Mouse (Mus musculus) testis, postnatal 10 days (tissue): ENCODE measurements at regions not wholly inside any gene's neighbourhood (a gene's known extent, or its start where the extent isn't known, plus 50 kb on each side); places are given as distances from the start of the nearest gene placed in this dataset.
"Not testable (repeated sequence)": the region's sequence is repeated elsewhere in the genome, so short reads cannot be mapped to it uniquely, and the experiment has no call there.

Experiments
- DNase-seq: peaks from one replicate; pipeline ENCODE4 v3.0.0; 2021; ENCODE audit warnings: low spot score

- no peak for DNase-seq
Measured at GRCm38 (mm10) chr2:107869304-107869958, 579.0 kb downstream of the Kcna4 start.

- no peak for DNase-seq
Measured at GRCm38 (mm10) chr2:107879663-107880062, 589.2 kb downstream of the Kcna4 start.

DNA sequence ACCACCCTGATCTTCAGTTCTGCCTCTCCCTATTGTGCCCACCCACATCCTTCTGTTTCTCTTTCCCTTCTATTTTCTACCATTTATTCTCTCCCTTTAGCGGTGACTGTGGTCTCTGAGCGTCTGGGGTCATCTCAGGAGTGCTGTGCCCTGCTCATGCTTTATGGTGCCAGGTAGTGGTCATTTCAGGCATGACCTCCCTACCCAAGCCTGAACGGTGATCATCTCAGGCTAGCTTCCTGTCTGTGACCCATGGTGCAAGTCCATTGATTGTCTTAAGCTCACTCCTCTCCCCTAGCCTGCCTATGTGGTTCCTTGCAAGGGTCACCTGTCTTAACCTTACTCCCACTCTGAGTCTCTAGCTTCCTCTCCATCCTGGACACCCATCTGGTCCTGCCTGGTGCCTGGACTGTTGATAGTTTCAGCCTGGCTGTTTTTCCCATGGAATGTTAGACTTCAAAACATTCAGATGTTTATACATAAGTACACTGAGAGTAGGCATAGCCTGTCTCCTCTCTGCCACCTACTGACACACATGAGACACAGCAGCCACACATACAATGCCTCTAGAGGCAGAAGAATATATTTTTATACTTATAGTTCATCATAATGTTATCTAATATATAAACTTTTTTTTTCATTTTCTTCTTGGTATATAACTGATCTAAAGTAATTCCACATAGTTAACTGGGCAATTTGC lies 595.8 kb downstream of the Kcna4 start:
- DNase-seq, result no peak

DNA sequence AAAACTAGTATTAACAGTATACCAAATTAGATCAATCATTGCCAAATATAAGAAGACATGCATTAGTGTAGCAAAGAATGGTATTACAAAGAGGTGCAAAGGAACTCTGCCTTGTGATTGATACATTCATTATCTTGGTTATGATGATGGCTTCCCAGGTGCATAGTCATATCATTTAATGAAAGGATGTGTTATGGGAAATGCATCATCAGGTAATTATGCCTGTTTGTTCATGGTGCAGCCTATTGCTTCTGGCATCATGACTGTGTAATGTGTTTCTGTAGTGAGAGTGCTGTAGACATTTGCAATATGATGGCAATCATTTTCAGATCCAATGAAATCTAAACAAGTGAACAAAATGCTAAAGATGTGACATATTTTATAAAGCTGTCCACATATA lies 597.8 kb downstream of the Kcna4 start:
- DNase-seq, result no peak

GRCm38 (mm10) chr2:107925116-107925515 lies 634.7 kb downstream of the Kcna4 start:
- no peak for DNase-seq

DNA sequence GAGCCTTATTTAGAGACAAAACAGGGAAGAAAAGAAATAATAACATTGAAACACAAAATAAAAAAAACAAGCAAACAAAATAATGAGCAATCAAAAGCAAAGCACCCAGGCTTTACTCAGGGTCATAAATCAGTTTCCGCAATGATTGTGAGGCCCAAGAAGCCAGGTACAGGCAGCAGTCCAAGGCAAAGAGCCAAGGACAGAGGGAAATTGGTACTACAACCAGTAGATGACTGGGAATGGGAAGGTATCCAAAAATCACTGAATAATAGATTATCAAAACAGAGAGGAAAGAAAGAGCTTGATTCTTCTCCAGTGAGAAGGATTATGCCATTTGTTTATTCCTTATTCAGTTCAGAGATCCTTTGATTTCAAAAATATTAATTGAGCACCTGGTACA lies 636.2 kb downstream of the Kcna4 start:
- DNase-seq, result no peak

- DNase-seq, result no peak
Measured at GRCm38 (mm10) chr2:107935336-107935735, 644.9 kb downstream of the Kcna4 start.

- no peak for DNase-seq
Measured at GRCm38 (mm10) chr2:107935775-107936174, 645.3 kb downstream of the Kcna4 start.

DNA sequence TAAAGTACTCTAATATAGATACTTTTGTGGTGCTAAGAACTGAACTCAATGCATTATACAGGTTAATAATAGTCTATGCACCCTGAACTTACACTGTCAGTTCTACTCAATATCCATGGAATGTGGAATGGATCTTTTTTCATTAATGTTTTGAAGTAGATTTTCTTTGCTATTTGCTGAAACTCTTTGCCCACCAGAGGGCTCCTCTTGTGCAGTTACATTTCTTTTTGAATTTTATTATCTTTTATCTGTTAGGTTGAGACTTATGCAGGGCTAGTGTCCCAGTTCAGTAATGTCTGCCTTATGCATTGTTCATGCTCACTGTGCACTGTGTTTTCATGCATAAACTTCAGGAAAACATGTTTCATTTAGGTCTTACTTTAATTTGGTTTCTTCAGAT lies 650.9 kb downstream of the Kcna4 start:
- no peak for DNase-seq

DNA sequence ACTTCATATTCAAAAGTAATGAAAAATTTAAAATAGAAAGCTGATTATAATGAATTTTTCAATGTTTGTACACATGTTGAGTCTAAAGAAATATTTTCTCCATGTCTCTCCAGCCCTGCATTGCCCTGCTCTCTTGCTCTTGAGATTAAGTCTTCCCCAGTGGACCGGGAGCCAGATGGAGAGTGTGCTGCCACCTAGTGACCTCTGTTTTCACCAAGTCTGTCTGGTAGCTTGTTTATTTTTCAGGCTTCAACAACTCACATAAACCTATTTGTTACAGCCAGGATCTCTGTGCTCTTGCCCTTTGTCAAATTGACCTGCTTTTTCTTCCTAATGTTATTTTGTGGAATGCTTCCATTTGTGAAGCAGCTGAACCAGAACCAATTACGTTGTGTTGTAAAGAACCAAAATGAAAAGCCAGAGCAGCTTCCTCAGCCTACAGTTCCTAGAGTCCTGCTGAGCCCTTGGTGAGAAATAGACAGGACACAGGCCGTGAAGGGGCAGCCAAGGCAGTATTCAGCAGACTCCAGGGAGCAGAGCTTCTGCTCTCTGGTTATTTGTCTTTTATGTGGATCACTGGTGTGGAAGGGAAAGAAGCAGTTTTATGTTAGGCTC lies 655.5 kb downstream of the Kcna4 start:
- DNase-seq, result peak; percentile 45

GRCm38 (mm10) chr2:107955608-107956127 lies 665.2 kb downstream of the Kcna4 start:
- not testable (repeated sequence) for DNase-seq

DNA sequence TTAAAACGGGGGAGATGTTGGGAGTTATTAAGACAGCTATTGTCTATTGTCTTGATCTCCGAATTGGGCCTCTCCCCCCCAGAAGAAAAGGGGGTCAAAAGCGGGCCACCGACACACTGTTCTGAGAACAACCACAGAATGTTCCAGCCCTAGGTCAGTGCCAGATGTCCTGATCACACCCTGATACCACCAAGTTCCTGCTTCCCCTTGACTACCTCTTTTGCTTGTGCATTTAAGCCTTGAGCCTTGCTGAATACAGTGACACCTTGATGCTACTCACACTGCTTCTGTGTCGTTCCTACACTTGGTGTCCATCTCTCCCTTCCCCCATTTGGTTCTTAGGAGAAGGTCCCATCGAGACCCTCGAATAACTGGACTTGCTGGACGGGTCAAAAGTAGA lies 673.5 kb downstream of the Kcna4 start:
- DNase-seq, result not testable (repeated sequence)

GRCm38 (mm10) chr2:107964841-107965240 lies 674.4 kb downstream of the Kcna4 start:
- DNase-seq, result no peak

- DNase-seq, result no peak
Measured at GRCm38 (mm10) chr2:107965336-107966306, 675.2 kb downstream of the Kcna4 start.

DNA sequence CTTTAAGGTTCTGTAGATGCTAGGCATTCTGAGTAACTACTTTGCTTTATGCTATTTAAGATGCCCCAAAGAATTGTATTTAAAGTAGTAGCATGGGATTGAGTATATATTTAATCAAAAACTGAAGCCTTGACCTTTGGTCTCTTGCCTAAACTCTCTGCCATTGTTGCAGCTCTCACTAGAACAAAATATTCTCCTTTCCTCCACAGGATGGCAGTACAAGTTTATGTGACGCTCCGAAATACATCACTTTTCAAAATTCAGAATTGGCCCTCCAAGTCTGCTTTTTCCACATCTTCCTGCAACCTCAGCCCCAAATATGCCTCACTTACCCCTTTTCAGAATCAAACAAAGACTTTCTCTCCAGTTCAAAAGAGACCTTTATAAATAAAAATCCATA lies 678.1 kb downstream of the Kcna4 start:
- DNase-seq, result no peak

GRCm38 (mm10) chr2:107969526-107969925 lies 679.1 kb downstream of the Kcna4 start:
- DNase-seq, result no peak

DNA sequence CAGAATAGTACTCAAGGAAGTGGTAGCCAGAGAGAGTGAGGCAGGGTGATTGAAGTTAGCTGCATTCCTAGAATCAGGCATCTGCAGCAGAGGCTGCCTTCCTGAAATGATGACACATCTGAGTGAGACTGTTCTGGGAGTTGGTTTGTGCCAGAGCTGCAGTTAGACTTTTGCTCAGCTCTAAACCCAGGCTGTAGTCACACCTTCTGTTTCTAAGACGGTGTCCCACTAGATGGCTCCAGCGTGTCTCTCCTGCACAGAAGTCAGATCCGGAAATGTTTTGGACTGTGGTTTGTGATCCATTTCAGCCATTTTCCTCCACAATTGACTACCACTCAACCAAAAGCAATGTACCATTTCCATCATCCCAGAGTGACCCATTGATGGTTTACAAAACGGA lies 683.1 kb downstream of the Kcna4 start:
- DNase-seq, result no peak

DNA sequence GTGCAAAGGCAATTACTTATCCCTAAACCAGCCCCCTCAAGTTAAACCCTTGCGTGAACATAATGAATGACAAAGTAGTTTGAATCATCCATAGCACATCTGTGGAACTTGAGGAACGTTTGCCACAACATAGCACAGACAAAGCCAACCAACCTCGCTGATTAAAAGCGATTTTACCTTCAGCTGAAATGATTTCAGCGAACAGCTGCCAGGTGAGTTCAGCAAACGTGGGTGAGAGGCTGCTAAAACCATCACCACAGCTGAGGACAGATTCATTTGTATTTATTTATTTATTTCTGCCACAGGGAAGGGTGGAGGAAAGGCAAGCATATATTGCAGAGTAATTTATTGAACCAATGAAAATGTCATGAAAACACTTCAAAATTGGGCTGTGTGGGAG lies 704.4 kb downstream of the Kcna4 start:
- DNase-seq, result no peak

GRCm38 (mm10) chr2:108011534-108011933 lies 721.1 kb downstream of the Kcna4 start:
- no peak for DNase-seq

DNA sequence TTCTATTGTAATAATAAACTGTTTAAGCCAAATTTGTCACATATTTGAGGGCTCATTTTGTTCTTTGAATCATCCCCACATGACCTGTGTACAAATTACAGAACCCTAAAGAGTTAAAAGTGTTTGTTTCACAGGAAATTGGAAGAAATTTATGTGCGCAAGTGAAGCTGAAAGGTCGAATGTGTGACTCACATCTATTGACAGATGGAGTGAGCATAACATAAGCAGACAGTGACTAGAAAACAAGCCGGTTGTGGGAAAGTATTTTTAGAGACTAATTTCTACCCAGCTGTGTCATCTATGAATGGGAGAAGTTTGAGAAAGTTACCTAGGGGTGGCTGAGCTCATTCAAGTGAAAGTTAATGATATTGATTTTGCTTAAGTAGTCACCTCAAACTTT lies 732.8 kb downstream of the Kcna4 start:
- no peak for DNase-seq

DNA sequence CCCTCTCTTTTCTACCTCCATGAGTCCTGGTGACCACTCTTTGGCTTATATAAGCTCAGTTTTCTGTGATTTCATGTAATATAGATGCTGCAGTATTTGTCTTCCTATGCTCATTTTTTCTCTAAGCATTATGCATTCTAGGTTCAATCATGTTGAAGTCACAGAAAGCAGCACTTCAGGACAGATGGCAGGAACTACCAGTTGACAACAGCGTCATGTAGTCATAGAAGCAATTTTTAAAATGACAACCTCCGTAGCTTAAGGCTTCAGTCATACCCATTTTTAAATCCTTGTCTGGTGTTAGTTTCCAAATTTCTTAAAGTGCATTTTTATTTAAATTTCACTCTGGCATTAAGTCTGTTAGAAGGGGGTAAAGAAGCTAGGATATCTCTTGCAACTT lies 740.2 kb downstream of the Kcna4 start:
- DNase-seq, result no peak
